Mouse (Mus musculus): ENCODE data around the gene Gm39566.
"Not testable (repeated sequence)": the region's sequence is repeated elsewhere in the genome, so short reads cannot be mapped to it uniquely, and the experiment has no call there.

The Gm39566 gene

DNA sequence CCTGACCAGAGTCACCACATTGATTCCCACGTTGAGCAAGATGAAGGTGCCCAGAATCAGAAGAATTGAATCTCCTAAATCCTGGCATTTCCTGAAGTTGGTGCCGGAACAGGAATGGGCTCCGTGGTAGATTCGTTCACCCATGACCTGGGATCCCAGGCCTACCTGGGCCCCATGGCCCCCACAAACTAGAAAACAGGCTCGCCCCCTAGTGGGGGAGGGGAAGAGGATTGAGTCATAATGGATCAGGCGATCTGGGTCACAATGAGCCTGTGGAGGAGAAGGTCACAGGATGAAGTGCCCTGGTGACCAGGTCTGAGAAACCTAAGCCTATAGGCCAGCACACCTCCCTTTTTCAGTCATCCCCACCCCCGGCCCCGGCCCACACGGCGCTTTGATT is at the start of gene Gm39566:
Gene Gm39566 (minus strand): TSS at position 144 of the 400 bp plus-strand sequence.
- in situ Hi-C loops (cut with MboI, MseI): no loop called here

DNA sequence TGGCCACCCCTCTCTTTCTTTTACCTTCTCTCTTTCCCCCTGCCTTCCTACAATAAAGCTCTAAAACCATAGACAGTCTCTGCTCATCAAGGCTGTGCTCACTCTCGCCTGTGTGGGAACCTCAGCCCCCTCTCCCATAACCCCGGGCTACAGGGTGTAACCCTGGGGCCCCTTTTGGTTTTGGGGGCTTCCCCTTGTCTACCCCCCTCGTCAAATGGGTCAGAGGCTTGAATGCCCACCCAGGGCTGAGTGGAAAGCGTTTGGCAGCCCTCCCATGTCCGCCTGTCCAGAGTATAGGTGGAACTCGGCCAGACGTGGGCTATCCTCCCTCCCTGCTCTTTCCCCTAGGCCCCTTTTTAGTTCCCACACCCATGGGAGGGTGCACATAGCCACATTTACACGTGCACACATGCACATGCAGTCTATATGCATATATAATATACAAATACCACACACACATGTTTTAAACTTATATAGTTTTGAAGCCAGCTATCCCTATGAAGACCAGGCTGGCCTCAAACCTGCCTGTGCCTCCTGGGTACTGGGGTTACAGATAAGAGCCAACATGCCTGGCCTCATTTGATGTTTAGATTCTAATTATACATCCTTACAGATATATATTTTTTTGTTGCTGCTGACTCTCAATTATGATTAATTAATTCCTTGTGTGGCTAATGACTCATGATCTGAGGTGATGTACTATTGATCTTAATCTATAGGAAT is 49.2 kb upstream of the Gm39566 start:
- in situ Hi-C loops (cut with MboI, MseI): no loop called here

DNA sequence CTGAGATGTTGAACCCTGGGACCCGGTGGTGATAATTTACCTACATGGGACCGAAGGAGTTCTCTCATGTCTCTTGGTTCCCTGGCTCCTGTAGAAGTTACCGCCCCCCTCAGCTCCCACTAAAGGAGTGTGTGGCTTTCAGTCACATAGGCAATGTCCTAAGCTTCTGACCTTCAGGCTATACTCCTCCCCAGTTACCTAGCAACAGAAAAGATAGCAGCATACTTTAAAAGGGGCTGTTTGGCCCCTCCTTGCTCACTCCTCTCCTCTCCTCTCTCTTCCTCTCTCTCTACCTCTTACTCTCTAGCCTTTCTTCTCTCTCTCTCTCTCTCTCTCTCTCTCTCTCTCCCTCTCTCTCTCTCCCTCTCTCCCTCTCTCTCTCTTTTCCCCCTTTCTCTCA is 48.6 kb upstream of the Gm39566 start:
- in situ Hi-C loops (cut with MboI, MseI): not testable (repeated sequence)

- in situ Hi-C loops (cut with MboI, MseI): no loop called here
Measured at GRCm38 (mm10) chr11:69858113-69858998, 43.3 kb upstream of the Gm39566 start, which contains the start of gene Tnk1. TSS of gene Tnk1 (minus strand) at chr11:69858730.

GRCm38 (mm10) chr11:69855347-69855746 is 40.2 kb upstream of the Gm39566 start:
- in situ Hi-C loops (cut with MboI, MseI): no loop called here

- in situ Hi-C loops (cut with MboI, MseI): no loop called here
Measured at GRCm38 (mm10) chr11:69854680-69855079, 39.6 kb upstream of the Gm39566 start.

DNA sequence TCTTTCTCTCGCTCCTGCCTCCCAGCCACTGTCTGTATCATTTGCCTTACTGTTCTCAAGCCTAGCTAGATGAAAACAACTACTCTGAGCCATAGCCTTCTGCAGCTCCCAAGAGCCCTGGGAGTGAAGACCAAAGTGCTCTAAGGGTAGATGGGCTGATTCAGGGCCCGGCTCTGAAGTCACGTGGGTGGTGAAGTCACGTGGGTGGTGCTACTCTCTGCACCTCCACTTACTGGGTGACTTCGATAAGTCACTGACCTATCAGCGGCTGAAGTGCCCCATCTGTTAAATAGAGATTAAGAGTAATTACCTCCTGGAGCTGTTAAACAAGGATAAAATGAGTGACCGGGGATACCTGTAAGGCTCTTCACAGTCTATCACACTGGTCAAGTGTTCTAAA is 38.9 kb upstream of the Gm39566 start:
- in situ Hi-C loops (cut with MboI, MseI): no loop called here

- in situ Hi-C loops (cut with MboI, MseI): no loop called here
Measured at GRCm38 (mm10) chr11:69850754-69851153, 35.7 kb upstream of the Gm39566 start.

DNA sequence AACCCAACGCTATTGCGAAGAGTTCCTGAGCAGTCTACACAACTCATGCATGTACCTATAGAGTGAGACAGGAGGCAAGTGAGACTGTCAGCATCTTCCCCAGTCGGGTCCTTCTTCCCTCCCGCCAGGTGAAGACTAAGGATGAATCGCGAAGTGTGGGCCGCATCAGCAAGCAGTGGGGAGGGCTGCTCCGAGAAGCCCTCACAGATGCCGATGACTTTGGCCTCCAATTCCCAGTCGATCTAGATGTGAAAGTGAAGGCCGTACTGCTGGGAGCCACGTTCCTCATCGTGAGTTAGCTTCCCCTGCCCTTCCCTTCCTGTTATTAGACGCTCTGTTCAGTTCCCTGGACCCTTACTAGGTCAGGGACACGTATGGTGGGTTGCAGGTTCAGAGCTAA is 34.8 kb upstream of the Gm39566 start:
- in situ Hi-C loops (cut with MboI, MseI): no loop called here

GRCm38 (mm10) chr11:69849128-69849527 is 34.0 kb upstream of the Gm39566 start:
- in situ Hi-C loops (cut with MboI, MseI): no loop called here

DNA sequence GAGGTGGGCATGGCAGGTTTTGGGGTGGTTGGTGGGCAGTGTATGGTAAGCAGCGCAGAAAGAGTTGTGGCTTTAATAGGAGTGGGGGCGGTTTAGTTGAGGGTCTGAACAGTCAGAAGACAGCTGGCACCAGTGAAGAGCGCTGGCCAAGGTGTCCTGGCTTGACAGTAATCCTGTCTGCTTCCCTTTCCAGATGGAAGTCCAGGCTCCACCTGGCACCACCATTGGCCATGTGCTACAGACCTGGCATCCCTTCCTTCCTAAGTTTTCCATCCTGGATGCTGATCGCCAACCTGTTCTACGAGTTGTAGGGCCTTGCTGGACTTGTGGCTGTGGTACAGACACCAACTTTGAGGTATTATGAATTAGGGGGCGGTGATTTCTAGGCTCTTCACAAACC is 32.9 kb upstream of the Gm39566 start:
- in situ Hi-C loops (cut with MboI, MseI): no loop called here

DNA sequence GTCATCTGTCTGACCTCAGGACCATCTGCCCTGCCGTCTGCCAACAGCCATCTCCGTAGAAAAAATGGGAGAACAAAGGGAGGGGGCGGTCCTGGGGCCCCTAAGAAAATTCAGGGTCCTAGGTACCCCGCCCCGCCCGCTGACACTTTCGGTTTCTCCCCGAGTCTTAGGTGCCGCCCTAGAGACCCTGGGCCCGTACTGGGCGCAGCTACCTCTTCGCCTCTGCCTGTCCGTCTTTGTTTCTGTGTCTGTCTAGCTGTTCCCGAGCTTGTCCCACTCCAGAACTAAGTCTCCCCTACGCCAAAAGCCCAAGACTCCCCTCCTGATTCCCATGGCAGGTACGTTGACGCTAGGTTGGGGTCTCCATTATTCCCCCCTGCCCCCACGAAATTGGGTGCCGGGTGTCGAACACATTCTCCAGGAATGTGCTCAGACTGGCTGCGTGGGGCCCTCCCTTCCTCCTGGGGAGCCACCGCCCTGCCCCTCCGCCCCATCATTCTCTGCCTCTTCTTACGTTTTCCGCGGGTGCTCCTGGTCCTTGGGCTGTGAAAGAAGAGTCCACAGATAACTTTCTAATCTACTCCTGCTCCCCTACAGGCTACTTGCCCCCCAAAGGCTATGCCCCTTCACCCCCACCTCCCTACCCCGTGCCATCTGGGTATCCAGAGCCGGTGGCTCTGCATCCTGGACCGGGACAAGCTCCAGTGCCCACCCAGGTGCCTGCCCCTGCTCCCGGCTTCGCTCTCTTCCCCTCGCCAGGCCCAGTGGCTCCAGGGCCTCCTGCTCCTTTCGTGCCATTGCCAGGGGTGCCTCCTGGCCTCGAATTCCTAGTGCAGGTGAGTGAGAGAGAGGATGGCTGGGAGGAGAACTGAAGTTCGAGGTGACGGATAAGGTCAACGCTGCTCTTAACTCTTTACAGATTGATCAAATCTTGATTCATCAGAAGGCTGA is 31.9 kb upstream of the Gm39566 start:
- in situ Hi-C loops (cut with MboI, MseI): no loop called here

DNA sequence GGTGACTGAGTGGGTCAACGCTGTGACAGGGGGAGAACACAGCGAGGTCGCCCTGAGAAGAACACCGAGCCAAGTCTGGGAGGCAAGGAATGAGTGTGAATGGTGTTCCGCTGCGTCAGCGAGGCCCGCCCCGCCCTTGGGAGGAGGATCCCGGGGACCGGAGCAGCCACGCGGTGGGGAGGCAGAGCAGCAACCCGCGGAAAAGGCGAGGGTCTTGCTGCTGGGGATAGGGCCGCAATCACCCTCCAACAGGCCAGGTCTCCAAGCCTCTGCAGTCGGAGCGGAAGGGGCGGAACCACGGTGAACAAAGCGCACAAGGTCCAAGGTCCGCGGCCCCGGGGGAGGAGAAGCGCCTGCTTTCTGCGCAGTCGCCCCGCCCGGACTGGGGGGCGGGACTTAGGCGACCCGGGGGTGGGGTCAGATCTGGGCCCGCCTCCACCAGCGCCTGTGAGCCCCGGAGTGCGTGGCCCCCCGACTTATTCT is 31.1 kb upstream of the Gm39566 start, which contains the start of gene Plscr3:
Gene Plscr3 (plus strand): TSS at position 179 of the 483 bp plus-strand sequence.
- in situ Hi-C loops (cut with MboI, MseI): no loop called here

DNA sequence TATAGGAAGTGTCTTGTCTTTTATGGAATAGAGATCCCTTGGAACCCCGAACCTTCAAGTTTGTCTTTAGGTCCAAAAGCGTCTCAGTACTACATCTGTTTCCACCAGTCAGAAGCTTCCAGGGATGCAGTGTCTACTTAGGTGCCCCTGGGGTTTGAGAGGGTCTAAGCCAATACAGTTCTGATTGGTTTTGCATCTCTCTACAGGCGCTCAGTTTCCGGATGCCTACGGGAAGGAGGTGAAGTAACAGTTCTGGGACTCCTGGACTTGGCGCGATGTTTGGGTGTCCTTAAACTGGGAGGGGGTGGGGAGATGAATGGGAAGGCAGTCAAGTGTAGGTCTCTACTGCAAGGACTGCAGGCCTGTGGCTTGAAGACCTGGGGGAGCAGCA is 23.6 kb upstream of the Gm39566 start:
- in situ Hi-C loops (cut with MboI, MseI): loop anchor here in 1 of 2 experiments (5.0 kb wide), 1 partner anchor 81 kb away; the partner anchor contains the start of gene Polr2a

- in situ Hi-C loops (cut with MboI, MseI): loop anchor here in 1 of 2 experiments (5.0 kb wide), 1 partner anchor 81 kb away; the partner anchor contains the start of gene Polr2a
Measured at GRCm38 (mm10) chr11:69837952-69838713, 23.0 kb upstream of the Gm39566 start, which contains the start of gene Tmem256. TSS of gene Tmem256 (plus strand) at chr11:69838514.

GRCm38 (mm10) chr11:69837604-69837951 is 22.5 kb upstream of the Gm39566 start, which contains the start of gene Nlgn2:
TSS of gene Nlgn2 (minus strand) at chr11:69837784.
- in situ Hi-C loops (cut with MboI, MseI): loop anchor here in 1 of 2 experiments (5.0 kb wide), 1 partner anchor 80 kb away; the partner anchor contains the start of gene Polr2a

DNA sequence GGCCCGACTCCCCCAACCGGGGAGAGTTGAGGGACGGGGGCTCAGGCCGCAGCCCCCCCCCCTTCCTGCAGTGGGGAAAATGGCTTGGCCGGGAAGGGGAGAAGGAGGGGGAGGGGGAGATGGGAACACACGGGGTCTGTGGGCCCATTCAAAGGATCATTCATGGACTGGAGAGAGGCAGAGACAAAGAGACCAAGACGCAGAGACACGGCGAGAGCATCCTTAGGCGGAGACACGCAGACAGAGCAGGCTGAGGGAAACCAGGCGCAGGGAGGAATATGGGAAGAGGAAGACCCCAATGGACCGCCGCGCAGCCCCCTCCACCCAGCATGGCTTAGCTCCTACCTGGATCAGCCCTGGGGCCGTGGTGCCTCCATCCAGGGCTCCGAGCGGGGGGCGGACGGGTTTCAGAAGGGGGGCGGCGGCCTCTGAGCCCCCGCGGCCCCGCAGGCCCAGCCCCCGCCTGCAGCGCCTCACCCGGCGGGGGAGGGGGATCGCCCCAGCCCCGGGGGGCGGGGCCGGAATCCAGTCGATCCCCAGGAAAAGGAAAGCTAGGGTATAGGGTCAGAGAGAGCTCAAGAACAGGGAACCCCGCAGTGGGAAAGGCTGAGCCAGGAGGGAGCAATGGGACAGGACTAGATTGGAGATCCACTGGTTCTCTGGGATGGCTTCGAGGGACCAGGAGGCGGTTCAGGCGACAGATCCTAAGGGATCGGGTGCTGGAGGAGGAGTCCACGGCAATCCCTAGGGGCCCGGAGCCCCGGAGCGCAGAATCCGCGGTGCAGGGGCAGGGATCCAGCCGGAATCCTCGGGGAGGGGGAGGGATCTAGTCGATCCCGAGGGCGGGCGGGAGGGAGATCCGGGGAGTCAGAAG is 21.8 kb upstream of the Gm39566 start:
- in situ Hi-C loops (cut with MboI, MseI): loop anchor here in 1 of 2 experiments (5.0 kb wide), 1 partner anchor 80 kb away; the partner anchor contains the start of gene Polr2a

- in situ Hi-C loops (cut with MboI, MseI): loop anchor here in 1 of 2 experiments (5.0 kb wide), 1 partner anchor 79 kb away; the partner anchor contains the start of gene Polr2a
Measured at GRCm38 (mm10) chr11:69835966-69836335, 20.9 kb upstream of the Gm39566 start.

All from T-helper 17 cell (primary cell).